Mouse (Mus musculus): ENCODE data around the gene Abcf1. TPM values are rescaled to one million over a fixed set of nuclear protein-coding genes. Genes with fewer than 3 reads are reported as not detected.
A peak's percentile ranks its signal among the peaks of the same experiment; 100 is the strongest.

The Abcf1 gene
- total and polyA plus RNA-seq, 3 experiments = 52.8 to 290 (median 110) TPM

- dilution Hi-C loops (cut with MboI; ENCODE audit: extremely low pct_ligation_motif_present, extremely low pct_unique_long_range_greater_than_20kb, low sequenced_read_pairs) = no loop called here
- Histone ChIP-seq H3K27ac (ENCODE audit: insufficient read depth, low read depth) (peak overlapping the region; percentile 95), H3K9me3 (replicated peaks; ENCODE audit: low read length) (peaks cover 16% of the 10 kb centered on the region), H3K79me2 (replicated peaks; ENCODE audit: control insufficient read depth, extremely low read depth, insufficient read depth, poor library complexity, severe bottlenecking) (peaks cover 57% of the 10 kb centered on the region), H3K36me3 (replicated peaks in 1 of 2; ENCODE audit: control insufficient read depth in 1 of 2, insufficient read depth in 1 of 2, low read length in 1 of 2) (peaks cover 8 to 17% of the 10 kb centered on the region in 2 experiments), H3K27me3 (replicated peaks) (no peaks in the 10 kb centered on the region), H3K9ac (ENCODE audit: insufficient read depth, low read depth) (peak overlapping the region; percentile 94), H3K4me3 (replicated peaks in 1 of 3; ENCODE audit: low read depth in 2 of 3, low read length in 2 of 3, poor library complexity in 1 of 3) (peak overlapping the region; percentile 62 to 73 (median 71)), H3K4me2 (ENCODE audit: insufficient read depth, low read depth, poor library complexity, severe bottlenecking) (no peak overlapping the region), H3K4me1 (ENCODE audit: control insufficient read depth in 1 of 2, insufficient read depth in 2 of 2) (peaks cover 7 to 35% of the 10 kb centered on the region in 2 experiments; a peak in 2 of 4 replicates)
- TF ChIP-seq TCF12 (IDR thresholded peaks at IDR 0.05; ENCODE audit: low read depth, low read length) (no peak), MYC (IDR thresholded peaks at IDR 0.05; ENCODE audit: low read depth, low read length) (peak; percentile 88; the same call in 1 of the 2 replicates), NELFE (IDR thresholded peaks at IDR 0.05; ENCODE audit: low read depth, low read length) (no peak), MAX (IDR thresholded peaks at IDR 0.05; ENCODE audit: low read length) (peak; percentile 76), JUN (IDR thresholded peaks at IDR 0.05; ENCODE audit: insufficient read depth, low read depth, low read length) (no peak), MXI1 (IDR thresholded peaks at IDR 0.05; ENCODE audit: low read depth, low read length) (peak; percentile 74), POLR2A (IDR thresholded peaks at IDR 0.05; ENCODE audit: low read depth, low read length) (0 out of 2 replicates have a peak, but pooled peaks have one; percentile 13), CHD1 (IDR thresholded peaks at IDR 0.05; ENCODE audit: low read depth, low read length) (0 out of 2 replicates have a peak, but pooled peaks have one; percentile 19)
- in situ Hi-C loops (cut with MboI; ENCODE audit: low pct_ligation_motif_present, low pct_unique_long_range_greater_than_20kb, low sequenced_read_pairs) = no loop called here
- DNase-seq (ENCODE audit: extremely low read depth) = peak; percentile 45
These were observed 29.2 kb upstream of the Abcf1 start for GRCm38 (mm10) chr17:35998545-35999305.

GRCm38 (mm10) chr17:35997713-35998510, 28.4 kb upstream of the Abcf1 start:
- Histone ChIP-seq H3K4me3 (replicated peaks in 1 of 3; ENCODE audit: low read depth in 2 of 3, low read length in 2 of 3, poor library complexity in 1 of 3) (peak overlapping the region; percentile 62 to 73 (median 71)), H3K9ac (ENCODE audit: insufficient read depth, low read depth) (peak overlapping the region; percentile 94), H3K4me1 (ENCODE audit: control insufficient read depth in 1 of 2, insufficient read depth in 2 of 2) (peaks cover 7 to 38% of the 10 kb centered on the region in 2 experiments; a peak in 2 of 4 replicates), H3K27ac (ENCODE audit: insufficient read depth, low read depth) (peak overlapping the region; percentile 95), H3K4me2 (ENCODE audit: insufficient read depth, low read depth, poor library complexity, severe bottlenecking) (peak overlapping the region; percentile 94), H3K27me3 (replicated peaks) (no peaks in the 10 kb centered on the region), H3K79me2 (replicated peaks; ENCODE audit: control insufficient read depth, extremely low read depth, insufficient read depth, poor library complexity, severe bottlenecking) (peaks cover 50% of the 10 kb centered on the region), H3K36me3 (replicated peaks in 1 of 2; ENCODE audit: control insufficient read depth in 1 of 2, insufficient read depth in 1 of 2, low read length in 1 of 2) (peaks cover 3 to 10% of the 10 kb centered on the region in 2 experiments), H3K9me3 (replicated peaks; ENCODE audit: low read length) (peaks cover 9% of the 10 kb centered on the region)
- in situ Hi-C loops (cut with MboI; ENCODE audit: low pct_ligation_motif_present, low pct_unique_long_range_greater_than_20kb, low sequenced_read_pairs) (no loop called here), dilution Hi-C loops (cut with MboI; ENCODE audit: extremely low pct_ligation_motif_present, extremely low pct_unique_long_range_greater_than_20kb, low sequenced_read_pairs) (no loop called here)
- peak; percentile 92 for DNase-seq (ENCODE audit: extremely low read depth)
- TF ChIP-seq NELFE (IDR thresholded peaks at IDR 0.05; ENCODE audit: low read depth, low read length) (peak; percentile 94), ZNF384 (IDR thresholded peaks at IDR 0.05; ENCODE audit: low read depth, low read length) (peak; percentile 84), JUND (conservative IDR thresholded peaks at IDR 0.05; ENCODE audit: low read depth, low read length) (no peak), MAX (IDR thresholded peaks at IDR 0.05; ENCODE audit: low read length) (no peak), IRF4 (IDR thresholded peaks at IDR 0.05; ENCODE audit: low read depth, low read length) (peak; percentile 66), SMC3 (IDR thresholded peaks at IDR 0.05; ENCODE audit: low read depth, low read length) (no peak; the same call in none of the 2 replicates), ZMIZ1 (IDR thresholded peaks at IDR 0.05; ENCODE audit: low read depth, low read length) (peak; percentile 90; the same call in 1 of the 2 replicates), GABPA (IDR thresholded peaks at IDR 0.05; ENCODE audit: insufficient replicate concordance, low read depth, low read length) (no peak), MAFK (IDR thresholded peaks at IDR 0.05; ENCODE audit: insufficient replicate concordance, low read length) (no peak), POLR2AphosphoS2 (IDR thresholded peaks at IDR 0.05; ENCODE audit: low read depth, low read length) (peak; percentile 91; the same call in 1 of the 2 replicates), USF2 (conservative IDR thresholded peaks at IDR 0.05; ENCODE audit: low read depth, low read length) (no peak), JUN (IDR thresholded peaks at IDR 0.05; ENCODE audit: insufficient read depth, low read depth, low read length) (no peak), PAX5 (IDR thresholded peaks at IDR 0.05; ENCODE audit: low read length) (no peak), TCF12 (IDR thresholded peaks at IDR 0.05; ENCODE audit: low read depth, low read length) (peak; percentile 52), ZKSCAN1 (IDR thresholded peaks at IDR 0.05; ENCODE audit: borderline replicate concordance, low read depth, low read length) (no peak), POLR2A (IDR thresholded peaks at IDR 0.05; ENCODE audit: low read depth, low read length) (peak; percentile 90), RAD21 (IDR thresholded peaks at IDR 0.05; ENCODE audit: low read depth, low read length) (no peak), NRF1 (IDR thresholded peaks at IDR 0.05; ENCODE audit: low read depth, low read length) (no peak), CHD2 (IDR thresholded peaks at IDR 0.05; ENCODE audit: low read length) (no peak), SIN3A (IDR thresholded peaks at IDR 0.05; ENCODE audit: low read length) (peak; percentile 74), BHLHE40 (IDR thresholded peaks at IDR 0.05; ENCODE audit: low read depth, low read length) (no peak), E2F4 (IDR thresholded peaks at IDR 0.05; ENCODE audit: insufficient replicate concordance, low read depth, low read length) (0 out of 2 replicates have a peak, but pooled peaks have one; percentile 13), ZC3H11A (IDR thresholded peaks at IDR 0.05; ENCODE audit: low read depth, low read length) (no peak), CTCF (conservative IDR thresholded peaks at IDR 0.05 in 1 of 2, IDR thresholded peaks at IDR 0.05 in 1 of 2; ENCODE audit: low read depth in 2 of 2, low read length in 2 of 2) (no peak; a peak in 1 of 4 replicates), UBTF (IDR thresholded peaks at IDR 0.05; ENCODE audit: low read depth, low read length) (no peak), MYC (IDR thresholded peaks at IDR 0.05; ENCODE audit: low read depth, low read length) (no peak), CHD1 (IDR thresholded peaks at IDR 0.05; ENCODE audit: low read depth, low read length) (no peak)
